Mouse (Mus musculus): Measurements from ENCODE around the gene Adgra3.

GRCm38 (mm10) chr5:50043677-50044076 lies 15.1 kb downstream of the Adgra3 start:
- no peak for TF ChIP-seq POLR2A (IDR thresholded peaks at IDR 0.05; ENCODE audit: insufficient read length, low read depth)
- no peak for TF ChIP-seq REST (IDR thresholded peaks at IDR 0.05; ENCODE audit: insufficient read depth, insufficient read length)
- TF ChIP-seq SRF (IDR thresholded peaks at IDR 0.05; ENCODE audit: control insufficient read depth, insufficient read length, low read depth): no peak
- TF ChIP-seq MYOG (IDR thresholded peaks at IDR 0.05; ENCODE audit: control insufficient read depth in 1 of 3, insufficient read depth in 1 of 3, insufficient read length in 2 of 3, low read depth in 2 of 3): no peak
- no peak for TF ChIP-seq POLR2AphosphoS2 (IDR thresholded peaks at IDR 0.05; ENCODE audit: insufficient read length, low read depth)
- TF ChIP-seq MAX (IDR thresholded peaks at IDR 0.05; ENCODE audit: low read depth): no peak
- no peak for TF ChIP-seq TCF12 (IDR thresholded peaks at IDR 0.05; ENCODE audit: insufficient read depth, poor library complexity, severe bottlenecking)
